Mouse (Mus musculus) WW6 (cell line): Measurements from ENCODE around the gene Ezr.
"Not testable (repeated sequence)": the region's sequence is repeated elsewhere in the genome, so short reads cannot be mapped to it uniquely, and the experiment has no call there.

Experiments used
- DNase-seq: peaks from one replicate; pipeline ENCODE4 v3.0.0-alpha.2; 2013; ENCODE audit warnings: low read depth, low spot score

Ezr gene

GRCm38 (mm10) chr17:6708194-6708593, 74.4 kb downstream of the Ezr start:
- not testable (repeated sequence) for DNase-seq

DNA sequence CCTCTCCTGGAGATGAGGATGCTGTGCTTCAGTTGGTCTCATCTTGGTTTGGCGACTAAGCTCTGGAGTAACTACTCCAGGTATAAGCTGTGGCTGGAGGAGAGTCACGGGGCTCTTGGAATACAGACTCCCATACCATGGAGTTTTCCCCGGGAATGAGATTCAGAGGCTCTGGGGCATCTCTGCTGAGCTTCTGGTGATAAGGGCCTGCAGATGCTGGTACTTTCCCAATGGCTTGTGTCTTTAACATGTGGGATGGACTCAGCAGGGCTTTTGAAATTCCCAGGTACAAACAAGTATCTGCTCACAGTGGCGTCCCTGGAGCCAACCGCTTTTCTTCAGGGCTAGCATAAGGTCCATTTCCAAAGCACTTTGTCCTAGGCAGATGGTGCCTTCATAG, 75.2 kb downstream of the Ezr start:
- not testable (repeated sequence) for DNase-seq

DNA sequence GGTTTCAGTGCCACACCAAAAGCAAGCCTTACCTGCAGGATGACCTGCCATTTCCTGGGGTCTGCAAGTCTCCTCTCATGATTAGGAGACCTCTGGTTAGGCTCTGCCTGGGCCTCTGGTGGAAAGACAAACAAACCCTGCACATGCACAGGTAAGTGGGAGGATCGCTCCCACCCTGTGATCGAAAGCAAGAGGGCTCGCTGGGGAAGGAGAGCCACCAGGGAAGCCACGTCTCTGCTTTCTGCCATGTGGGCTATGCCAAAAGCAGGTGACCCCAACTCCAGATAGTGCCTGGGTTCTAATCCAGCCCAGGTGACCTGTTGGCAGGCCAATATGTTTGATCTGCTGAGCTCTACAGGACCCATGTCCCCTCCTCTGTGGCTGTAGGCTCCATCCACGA, 76.1 kb downstream of the Ezr start:
- not testable (repeated sequence) for DNase-seq

DNA sequence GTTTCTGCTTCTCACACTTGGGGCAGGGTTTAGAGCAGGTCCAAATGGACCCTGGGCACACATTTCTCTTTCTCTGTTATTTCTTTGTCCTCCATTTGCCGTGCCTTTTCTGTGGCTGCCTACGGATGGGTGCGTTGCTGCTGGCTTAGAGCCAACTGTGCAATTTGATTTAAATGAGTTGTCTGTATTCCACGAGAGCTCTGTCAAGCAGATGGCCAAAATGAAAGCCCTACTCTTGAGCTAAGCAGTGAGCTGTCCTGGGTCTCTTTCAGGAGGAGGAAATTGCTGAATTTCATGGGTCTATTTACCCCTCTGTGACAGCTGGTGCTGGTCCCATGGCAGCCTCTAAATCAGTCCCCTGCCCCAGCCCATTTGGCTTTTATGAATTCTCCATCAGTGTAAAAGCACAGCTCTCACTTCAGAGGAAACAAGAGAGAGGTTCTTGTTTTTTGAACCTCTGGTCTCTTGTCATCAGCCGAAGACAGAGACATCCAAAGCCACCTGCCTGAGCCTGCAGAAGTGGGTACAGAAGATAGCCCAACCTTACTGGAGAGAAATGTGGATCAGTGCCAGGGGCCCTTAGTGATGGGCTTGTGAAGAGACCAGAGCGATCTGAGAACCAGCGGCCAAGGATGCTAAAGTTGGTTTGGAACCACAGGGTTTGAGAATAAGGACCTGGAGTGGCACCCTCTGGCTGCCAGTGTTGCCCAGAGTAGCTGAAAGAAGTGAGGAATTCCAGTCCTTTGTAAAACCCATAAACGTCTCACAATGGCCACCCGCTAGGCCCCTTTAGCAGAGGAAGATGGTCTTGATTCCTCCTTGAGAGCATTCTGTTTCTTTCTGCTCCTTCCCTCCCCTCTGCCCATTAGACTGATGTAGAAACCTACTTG, 79.0 kb downstream of the Ezr start:
- not testable (repeated sequence) for DNase-seq

DNA sequence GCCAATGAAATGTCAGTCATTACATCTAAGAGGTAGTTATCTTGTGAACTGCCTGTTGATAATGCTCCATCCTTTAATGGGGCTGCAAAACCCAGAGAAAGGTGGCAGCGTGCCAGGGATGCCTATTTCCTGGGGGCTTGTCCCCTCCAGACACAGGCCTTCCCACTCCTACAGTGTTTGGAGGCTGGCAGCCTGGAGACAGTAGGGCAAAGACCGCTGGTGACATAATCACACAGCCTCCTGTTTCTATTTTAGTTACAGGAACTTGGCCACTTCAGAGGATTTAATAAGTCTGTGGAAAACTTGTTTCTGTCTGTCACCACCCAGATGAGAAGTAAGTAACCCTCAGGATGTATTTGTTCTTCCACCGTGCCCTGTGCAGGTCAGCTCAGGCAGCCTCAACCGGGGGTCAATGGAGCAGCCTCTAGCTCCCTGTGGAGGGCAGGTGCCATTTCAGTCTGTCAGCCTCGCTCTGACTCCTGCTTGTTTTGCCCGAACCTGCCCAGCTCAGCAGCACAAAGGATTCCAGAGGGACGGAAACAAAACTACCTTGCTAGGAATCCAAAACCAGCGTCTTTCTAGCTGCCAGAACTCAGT, 79.9 kb downstream of the Ezr start:
- not testable (repeated sequence) for DNase-seq

- DNase-seq, result not testable (repeated sequence)
Measured at GRCm38 (mm10) chr17:6700077-6700476, 82.5 kb downstream of the Ezr start.

DNA sequence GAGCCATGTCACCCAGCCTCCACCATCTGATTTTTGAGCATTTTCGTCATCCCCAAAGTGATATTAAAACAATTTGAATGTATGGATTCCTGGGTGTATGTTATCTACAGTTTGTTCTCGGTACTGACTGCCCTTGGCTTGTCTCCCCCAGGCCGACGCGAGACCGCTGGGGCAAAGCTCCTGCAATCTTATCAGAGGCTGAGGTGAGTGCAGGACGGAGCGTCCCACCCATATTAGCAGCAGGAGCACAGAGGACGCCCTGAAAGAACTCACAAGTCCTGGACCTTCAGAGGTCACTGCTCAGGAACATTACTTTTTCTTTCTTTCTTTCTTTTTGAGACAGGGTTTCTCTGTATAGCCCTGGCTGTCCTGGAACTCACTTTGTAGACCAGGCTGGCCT, 83.1 kb downstream of the Ezr start:
- DNase-seq, result not testable (repeated sequence)

GRCm38 (mm10) chr17:6697224-6697775, 85.3 kb downstream of the Ezr start:
- DNase-seq, result not testable (repeated sequence)

- not testable (repeated sequence) for DNase-seq
Measured at GRCm38 (mm10) chr17:6696521-6696920, 86.1 kb downstream of the Ezr start.

DNA sequence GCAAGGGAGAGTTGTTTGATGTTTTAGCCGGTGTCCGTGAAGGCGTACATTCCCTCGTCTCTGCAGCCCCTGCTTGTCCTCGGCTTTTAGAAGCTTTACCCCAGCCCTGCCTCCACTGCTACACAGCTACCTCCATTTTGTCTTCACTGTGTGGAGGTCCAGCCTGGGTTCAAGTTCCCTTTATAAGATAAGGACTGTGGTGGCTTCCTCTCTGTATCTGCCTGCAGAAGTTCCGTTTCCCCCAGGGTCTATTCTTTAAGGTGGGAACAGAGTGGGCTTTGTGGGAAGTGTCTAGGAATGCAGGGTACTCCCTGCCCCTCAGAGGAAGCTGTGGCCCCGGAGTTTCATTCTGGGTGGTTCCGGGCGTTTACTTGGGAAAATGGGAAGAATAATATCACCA, 86.9 kb downstream of the Ezr start:
- not testable (repeated sequence) for DNase-seq

DNA sequence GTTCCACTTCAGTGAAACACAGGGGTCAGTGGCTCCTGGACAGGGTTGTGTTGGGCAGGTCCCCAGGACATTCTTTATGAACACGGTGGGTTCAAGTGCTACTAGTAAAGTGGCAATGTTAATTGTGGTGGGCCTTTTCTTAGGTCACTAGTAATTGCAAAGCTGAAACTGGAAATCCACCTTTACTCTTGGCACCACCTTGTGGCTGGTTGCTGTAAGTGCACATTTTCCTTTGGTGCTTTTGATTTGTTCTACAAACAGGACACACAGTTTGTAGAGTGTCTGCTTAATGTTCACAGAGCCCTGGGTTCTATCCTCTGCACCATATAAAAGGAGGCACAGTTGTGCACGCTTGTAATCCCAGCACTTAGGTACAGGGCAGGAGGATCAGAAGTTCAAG, 91.0 kb downstream of the Ezr start:
- not testable (repeated sequence) for DNase-seq

DNA sequence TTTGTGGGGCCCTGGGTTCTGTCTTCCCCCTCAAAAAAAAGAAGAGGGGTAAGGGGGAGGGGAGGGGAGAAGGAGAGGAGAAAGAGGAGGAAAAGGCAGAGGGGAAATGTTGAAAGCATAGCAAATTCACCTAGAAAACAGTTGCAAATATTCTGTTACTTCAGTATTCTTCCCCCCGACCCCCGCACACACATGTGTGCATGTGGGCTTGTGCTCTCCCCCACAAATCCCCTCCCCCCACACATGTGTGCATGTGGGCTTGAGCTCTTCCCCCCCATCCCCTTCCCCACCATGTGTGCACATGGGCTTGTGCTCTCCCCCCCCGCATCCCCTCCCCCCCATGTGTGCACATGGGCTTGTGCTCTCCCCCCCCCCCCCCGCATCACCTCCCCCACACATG, 93.2 kb downstream of the Ezr start:
- DNase-seq, result not testable (repeated sequence)
